8 mouse cellular contexts compared by ENCODE assay signal in the genomic region with DNA sequence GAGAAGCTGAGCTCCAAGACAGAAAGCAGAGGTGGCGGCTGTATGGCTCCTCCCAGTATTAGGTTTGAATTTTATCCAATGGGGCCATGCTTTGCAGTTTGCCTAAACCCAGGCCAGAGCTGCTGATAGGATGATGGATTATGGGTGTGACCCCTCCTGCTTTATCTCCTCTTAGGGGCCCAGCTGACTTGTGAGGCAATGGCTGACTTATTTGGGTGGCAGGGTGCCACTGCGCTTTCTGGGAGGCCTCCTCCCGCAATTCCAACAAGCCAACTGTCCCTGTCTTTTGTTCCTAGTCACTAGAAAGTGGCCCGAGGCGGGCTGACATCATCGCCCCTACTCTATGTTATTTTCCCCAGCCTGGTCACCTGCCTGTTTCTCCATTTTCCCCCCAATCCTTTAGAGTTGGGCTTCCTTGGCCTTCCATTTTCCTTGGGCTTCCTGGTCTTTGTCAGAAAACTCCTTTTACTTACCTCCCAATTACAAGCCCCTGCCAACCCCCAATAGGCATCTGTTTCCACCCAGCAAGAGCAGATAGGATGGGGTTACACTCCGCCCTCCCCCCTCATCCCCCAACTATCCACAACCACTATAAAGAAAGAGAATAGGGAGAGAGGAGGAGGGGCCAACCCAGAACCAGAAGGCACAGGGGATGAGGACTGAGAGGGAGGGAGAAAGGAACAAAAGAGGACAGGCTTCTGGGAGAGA. TPM values are rescaled to one million over a fixed set of nuclear protein-coding genes. Genes with fewer than 3 reads are reported as not detected.
DNase-seq lines count a peak whose midpoint lies in the region; ATAC-seq lines count a peak whose summit lies in the region.

No protein-coding gene starts in this region.

- peak overlapping the region; percentile 91 for H3K4me2 ChIP-seq in intestine, embryonic 14.5 days (ENCODE audit: low read length)
- peak overlapping the region; percentile 89 for H3K4me2 ChIP-seq in stomach, embryonic 15.5 days

- H3K4me3 ChIP-seq in intestine, embryonic 14.5 days (ENCODE audit: low read depth, low read length), result peak overlapping the region; percentile 68
- peak overlapping the region; percentile 56 for H3K4me3 ChIP-seq in stomach, embryonic 15.5 days (replicated peaks)

- ATAC-seq in intestine, embryonic 14.5 days (replicated peaks; ENCODE audit: low FRiP score, low TSS enrichment, low read depth), result peak; percentile 32
- ATAC-seq in stomach, embryonic 15.5 days (ENCODE audit: insufficient read depth, low FRiP score, low read depth), result peak; percentile 51
- no peak for ATAC-seq in cerebellum, adult (ENCODE audit: insufficient number of reproducible peaks, low FRiP score, low TSS enrichment)

- no peaks in the 10 kb centered on the region for H3K27me3 ChIP-seq in intestine, embryonic 14.5 days (replicated peaks; ENCODE audit: control insufficient read depth, insufficient read depth, low read length)
- H3K27me3 ChIP-seq in stomach, embryonic 15.5 days (replicated peaks), result no peaks in the 10 kb centered on the region

- 14% methylated on average over 7 of the region's 7 CpGs for WGBS in intestine, embryonic 14.5 days
- WGBS in stomach, embryonic 15.5 days, result 12% methylated on average over 7 of the region's 7 CpGs

- peaks cover 26% of the 10 kb centered on the region for H3K4me1 ChIP-seq in intestine, embryonic 14.5 days (replicated peaks; ENCODE audit: control insufficient read depth, insufficient read depth, low read length)
- peaks cover 27% of the 10 kb centered on the region; the same call in 1 of the 2 replicates for H3K4me1 ChIP-seq in stomach, embryonic 15.5 days

- peaks cover 14% of the 10 kb centered on the region for H3K36me3 ChIP-seq in intestine, embryonic 14.5 days (ENCODE audit: control insufficient read depth, insufficient read depth, low read length)
- 0 out of 2 replicates have a peak, but pooled peaks cover 15% of the 10 kb centered on the region for H3K36me3 ChIP-seq in stomach, embryonic 15.5 days

- peak; percentile 46 for DNase-seq in urinary bladder, adult 2 months (ENCODE audit: low spot score)
- no peak for DNase-seq in urinary bladder, postnatal 10 days (ENCODE audit: low spot score)
- DNase-seq in gastrocnemius, postnatal 10 days, result peak; percentile 66
- peak; percentile 73 for DNase-seq in intestine, embryonic 14.5 days (ENCODE audit: low spot score)
- DNase-seq in lung, postnatal 36 days, result peak; percentile 55
- DNase-seq in adrenal gland, postnatal 25 days, result no peak

- H3K9ac ChIP-seq in intestine, embryonic 14.5 days (ENCODE audit: low read length), result peak overlapping the region; percentile 82
- H3K9ac ChIP-seq in stomach, embryonic 15.5 days, result peak overlapping the region; percentile 60; the same call in 1 of the 2 replicates

- peak overlapping the region; percentile 99 for H3K27ac ChIP-seq in intestine, embryonic 14.5 days (ENCODE audit: low read depth)
- H3K27ac ChIP-seq in stomach, embryonic 15.5 days, result peak overlapping the region; percentile 99

- H3K9me3 ChIP-seq in intestine, embryonic 14.5 days (ENCODE audit: control insufficient read depth, low read length), result peaks cover 9% of the 10 kb centered on the region
- no peaks in the 10 kb centered on the region for H3K9me3 ChIP-seq in stomach, embryonic 15.5 days

RNA-seq across cellular contexts. Expression of gene Efs, which starts 1.1 kb away (rescaled TPM):
- polyA plus RNA-seq in urinary bladder, adult 2 months (2012; rRNA removed), result 46.6 and 52.9 TPM in 2 replicates
- 10 to 100 TPM; 12.6 to 16.0 TPM for total RNA-seq in gastrocnemius, postnatal 10 days (2021)
- polyA plus RNA-seq in intestine, embryonic 14.5 days (2014; fragmentation: Nextera tagmentation; extraction: Ambion mirVana), result 31.4 and 31.6 TPM in 2 replicates
- 27.7 and 30.4 TPM in 2 replicates for polyA plus RNA-seq in stomach, embryonic 15.5 days (2015; fragmentation: Nextera tagmentation; extraction: Ambion mirVana)
- total RNA-seq in adrenal gland, postnatal 25 days (2021), result 2.6 and 3.6 TPM in 2 replicates

RNA-seq across cellular contexts. Expression of gene Il25, which starts 7.7 kb away (rescaled TPM):
- 0.07 and 0.09 TPM in 2 replicates for polyA plus RNA-seq in urinary bladder, adult 2 months (2012; rRNA removed)
- not detected for total RNA-seq in gastrocnemius, postnatal 10 days (2021)
- polyA plus RNA-seq in intestine, embryonic 14.5 days (2014; fragmentation: Nextera tagmentation; extraction: Ambion mirVana), result 0.23 and 0.28 TPM in 2 replicates
- 0.13 TPM in 1 of 2 replicates, not detected in the other for polyA plus RNA-seq in stomach, embryonic 15.5 days (2015; fragmentation: Nextera tagmentation; extraction: Ambion mirVana)
- total RNA-seq in adrenal gland, postnatal 25 days (2021), result not detected in 2 replicates

RNA-seq across cellular contexts. Expression of gene Cmtm5, which starts 11.3 kb away (rescaled TPM):
- polyA plus RNA-seq in urinary bladder, adult 2 months (2012; rRNA removed), result 4.2 and 5.1 TPM in 2 replicates
- 1 to 10 TPM; 1.6 to 3.3 TPM for total RNA-seq in gastrocnemius, postnatal 10 days (2021)
- polyA plus RNA-seq in intestine, embryonic 14.5 days (2014; fragmentation: Nextera tagmentation; extraction: Ambion mirVana), result 3.3 and 4.6 TPM in 2 replicates
- polyA plus RNA-seq in stomach, embryonic 15.5 days (2015; fragmentation: Nextera tagmentation; extraction: Ambion mirVana), result 3.6 and 4.6 TPM in 2 replicates
- 0.49 and 1.2 TPM in 2 replicates for total RNA-seq in adrenal gland, postnatal 25 days (2021)

RNA-seq across cellular contexts. Expression of gene Slc22a17, which starts 11.9 kb away (rescaled TPM):
- 102 and 148 TPM in 2 replicates for polyA plus RNA-seq in urinary bladder, adult 2 months (2012; rRNA removed)
- 10 to 100 TPM; 11.8 to 13.9 TPM for total RNA-seq in gastrocnemius, postnatal 10 days (2021)
- polyA plus RNA-seq in intestine, embryonic 14.5 days (2014; fragmentation: Nextera tagmentation; extraction: Ambion mirVana), result 32.4 and 34.2 TPM in 2 replicates
- polyA plus RNA-seq in stomach, embryonic 15.5 days (2015; fragmentation: Nextera tagmentation; extraction: Ambion mirVana), result 45.5 and 48.6 TPM in 2 replicates
- total RNA-seq in adrenal gland, postnatal 25 days (2021), result 32.9 and 41.6 TPM in 2 replicates

RNA-seq across cellular contexts. Expression of gene Pabpn1, which starts 32.5 kb away (rescaled TPM):
- polyA plus RNA-seq in urinary bladder, adult 2 months (2012; rRNA removed), result 278 and 430 TPM in 2 replicates
- 10 to 100 TPM; 80.2 to 99.9 TPM for total RNA-seq in gastrocnemius, postnatal 10 days (2021)
- 134 and 148 TPM in 2 replicates for polyA plus RNA-seq in intestine, embryonic 14.5 days (2014; fragmentation: Nextera tagmentation; extraction: Ambion mirVana)
- 111 and 113 TPM in 2 replicates for polyA plus RNA-seq in stomach, embryonic 15.5 days (2015; fragmentation: Nextera tagmentation; extraction: Ambion mirVana)
- total RNA-seq in adrenal gland, postnatal 25 days (2021), result 195 and 256 TPM in 2 replicates

Comparison
In these comparisons a context has a peak if more than half of its experiments do, and no peak if none do; other contexts are left out.
1. DNase-seq: peak in urinary bladder, adult 2 months (single experiment), gastrocnemius, postnatal 10 days (single experiment), intestine, embryonic 14.5 days (single experiment) and lung, postnatal 36 days (single experiment); none in urinary bladder, postnatal 10 days (single experiment) and adrenal gland, postnatal 25 days (single experiment).